7 mouse cellular contexts compared by ENCODE assay signal in the genomic region with DNA sequence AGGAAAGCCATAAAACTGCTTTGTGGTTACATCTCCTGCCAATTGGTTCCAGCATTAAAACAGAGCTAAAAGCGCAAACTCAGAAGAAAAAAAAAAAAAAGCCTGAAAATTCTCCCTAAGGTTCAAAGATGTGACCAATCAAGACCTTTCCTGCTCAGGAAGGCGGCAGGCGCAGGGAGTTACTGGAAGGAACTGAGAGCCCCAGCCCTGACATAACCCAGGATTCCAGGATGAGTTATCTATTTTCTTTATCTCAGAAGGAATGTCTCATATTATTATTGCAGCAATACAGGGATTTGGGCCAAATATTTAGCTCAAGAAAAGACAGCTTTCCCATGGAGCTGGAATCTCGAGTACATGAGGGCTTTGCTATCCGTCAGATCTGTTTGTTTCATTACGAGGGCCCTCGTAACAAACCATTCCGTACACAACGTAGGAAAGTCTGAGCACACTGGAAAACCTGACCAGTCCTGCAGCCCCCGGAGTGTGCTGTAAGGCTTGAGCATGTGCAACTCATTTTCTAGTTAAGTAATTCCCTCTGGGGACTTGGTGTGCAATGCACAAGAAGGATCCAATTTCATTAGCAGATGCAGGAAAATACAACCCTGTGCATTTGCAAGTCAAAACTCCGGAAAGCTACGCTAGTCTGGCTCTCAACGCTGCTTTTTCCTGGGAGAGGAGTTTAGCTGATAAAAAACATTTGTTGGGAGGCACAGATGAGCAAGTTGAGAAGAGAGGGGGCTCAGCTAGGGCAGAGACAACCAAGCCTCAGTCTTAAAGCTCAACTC. TPM values are rescaled to one million over a fixed set of nuclear protein-coding genes. Genes with fewer than 3 reads are reported as not detected.
DNase-seq lines count a peak whose midpoint lies in the region; ATAC-seq and TF ChIP-seq lines count a peak whose summit lies in the region.

No protein-coding gene starts in this region.

- peak; percentile 42 for DNase-seq in Muller cell, postnatal 12 days (ENCODE audit: inconsistent ontology term)
- DNase-seq in embryo, embryonic 10 days (ENCODE audit: low spot score) = peak; percentile 87
- peak; percentile 66 to 71 for DNase-seq in heart, adult 2 months
- peak; percentile 38 for DNase-seq in kidney, adult 18-20 months
- peak; percentile 79 for DNase-seq in lung, embryonic 14.5 days

- H3K36me3 ChIP-seq in heart, adult 2 months (ENCODE audit: control insufficient read depth, insufficient read depth, low read length) = peaks cover 7% of the 10 kb centered on the region; the same call in 1 of the 2 replicates
- peaks cover 15% of the 10 kb centered on the region for H3K36me3 ChIP-seq in lung, embryonic 14.5 days (ENCODE audit: insufficient read depth)
- H3K36me3 ChIP-seq in stomach, embryonic 16.5 days (ENCODE audit: control insufficient read depth, insufficient read depth, low read length) = peaks cover 18% of the 10 kb centered on the region; the same call in 1 of the 2 replicates

- H3K79me2 ChIP-seq in heart, adult 2 months (replicated peaks; ENCODE audit: control insufficient read depth, insufficient read depth, low read length) = peaks cover 10% of the 10 kb centered on the region

- peak overlapping the region; percentile 94 for H3K27ac ChIP-seq in heart, adult 2 months
- peak overlapping the region; percentile 91 for H3K27ac ChIP-seq in lung, embryonic 14.5 days (ENCODE audit: low read depth)
- peak overlapping the region; percentile 96 for H3K27ac ChIP-seq in stomach, embryonic 16.5 days (ENCODE audit: low read length)

- TF ChIP-seq POLR2A in heart, adult 2 months (IDR thresholded peaks at IDR 0.05; ENCODE audit: insufficient read depth, low read depth, low read length) = no peak; the same call in 1 of the 2 replicates

- peaks cover 5% of the 10 kb centered on the region for H3K4me1 ChIP-seq in heart, adult 2 months (ENCODE audit: control insufficient read depth, insufficient read depth, low read length)
- no peaks in the 10 kb centered on the region for H3K4me1 ChIP-seq in lung, embryonic 14.5 days (ENCODE audit: insufficient read depth)
- H3K4me1 ChIP-seq in stomach, embryonic 16.5 days (ENCODE audit: control insufficient read depth, insufficient read depth, low read length) = peaks cover 10% of the 10 kb centered on the region

- WGBS in heart, adult 2 months = 16% methylated on average over 13 of the region's 13 CpGs
- WGBS in lung, embryonic 14.5 days = 10% methylated on average over 13 of the region's 13 CpGs
- WGBS in stomach, embryonic 16.5 days = 20% methylated on average over 13 of the region's 13 CpGs

- peak overlapping the region; percentile 65 for H3K4me2 ChIP-seq in lung, embryonic 14.5 days
- peak overlapping the region; percentile 58 for H3K4me2 ChIP-seq in stomach, embryonic 16.5 days (ENCODE audit: low read depth, low read length)

- ATAC-seq in lung, embryonic 14.5 days (ENCODE audit: insufficient read depth) = no peak
- peak; percentile 21; the same call in 1 of the 2 replicates for ATAC-seq in stomach, embryonic 16.5 days (ENCODE audit: insufficient read depth, low FRiP score)
- no peak for ATAC-seq in CD4-positive, CD25-positive, alpha-beta regulatory T cell, adult 4 months

- TF ChIP-seq EP300 in heart, adult 2 months (IDR thresholded peaks at IDR 0.05; ENCODE audit: insufficient read depth, low read depth, low read length) = peak; percentile 82

- no peaks in the 10 kb centered on the region for H3K9me3 ChIP-seq in lung, embryonic 14.5 days (ENCODE audit: low read depth, low read length)
- H3K9me3 ChIP-seq in stomach, embryonic 16.5 days (replicated peaks; ENCODE audit: control insufficient read depth, low read length) = no peaks in the 10 kb centered on the region

- H3K4me3 ChIP-seq in heart, adult 2 months = peak overlapping the region; percentile 61
- H3K4me3 ChIP-seq in lung, embryonic 14.5 days (ENCODE audit: low read depth, low read length) = peak overlapping the region; percentile 51
- peak overlapping the region; percentile 54 for H3K4me3 ChIP-seq in stomach, embryonic 16.5 days (replicated peaks; ENCODE audit: low read length)

- no peaks in the 10 kb centered on the region for H3K27me3 ChIP-seq in heart, adult 2 months (ENCODE audit: control insufficient read depth, insufficient read depth, low read length)
- H3K27me3 ChIP-seq in lung, embryonic 14.5 days (ENCODE audit: insufficient read depth, low read length) = no peaks in the 10 kb centered on the region
- no peaks in the 10 kb centered on the region for H3K27me3 ChIP-seq in stomach, embryonic 16.5 days (ENCODE audit: control insufficient read depth, insufficient read depth, low read length)

- intact Hi-C loops in heart, adult 2 months (cut with DNase I) = no loop called here

- H3K9ac ChIP-seq in heart, adult 2 months (ENCODE audit: low read depth, low read length) = peak overlapping the region; percentile 87
- peak overlapping the region; percentile 66 for H3K9ac ChIP-seq in lung, embryonic 14.5 days
- peak overlapping the region; percentile 77 for H3K9ac ChIP-seq in stomach, embryonic 16.5 days (ENCODE audit: low read length)

- no peak for TF ChIP-seq CTCF in heart, adult 2 months (IDR thresholded peaks at IDR 0.05)
- no peak for TF ChIP-seq CTCF in lung, embryonic 14.5 days (IDR thresholded peaks at IDR 0.05; ENCODE audit: low read depth)

RNA-seq across cellular contexts. Expression of a gene that starts 45.8 kb away (rescaled TPM):
- total RNA-seq in heart, adult 2 months (2021) = 10 to 100 TPM; 17.4 to 17.9 TPM
- 21.6 and 27.9 TPM in 2 replicates for polyA plus RNA-seq in heart, adult 2 months (2012; rRNA removed)
- 76.6 and 78.8 TPM in 2 replicates for polyA plus RNA-seq in lung, embryonic 14.5 days (2014; fragmentation: Nextera tagmentation; extraction: Ambion mirVana)
- 58.7 and 62.1 TPM in 2 replicates for polyA plus RNA-seq in stomach, embryonic 16.5 days (2015; fragmentation: Nextera tagmentation; extraction: Ambion mirVana)
- 10 to 100 TPM; 54.4 to 64.6 TPM for polyA plus RNA-seq in CD4-positive, CD25-positive, alpha-beta regulatory T cell, adult 4 months (2017; shearing (Covaris generic))

RNA-seq across cellular contexts. Expression of a gene that starts 56.7 kb away (rescaled TPM):
- 10 to 100 TPM; 15.7 to 16.7 TPM for total RNA-seq in heart, adult 2 months (2021)
- 8.8 and 13.4 TPM in 2 replicates for polyA plus RNA-seq in heart, adult 2 months (2012; rRNA removed)
- polyA plus RNA-seq in lung, embryonic 14.5 days (2014; fragmentation: Nextera tagmentation; extraction: Ambion mirVana) = 41.1 and 42.8 TPM in 2 replicates
- polyA plus RNA-seq in stomach, embryonic 16.5 days (2015; fragmentation: Nextera tagmentation; extraction: Ambion mirVana) = 89.4 and 95.8 TPM in 2 replicates
- 1 to 10 TPM; 3.0 to 3.6 TPM for polyA plus RNA-seq in CD4-positive, CD25-positive, alpha-beta regulatory T cell, adult 4 months (2017; shearing (Covaris generic))
